Mouse (Mus musculus) gastrocnemius, adult 2 months (tissue): ENCODE measurements around the gene Zcwpw1. TPM values are rescaled to one million over a fixed set of nuclear protein-coding genes. Genes with fewer than 3 reads are reported as not detected.
A peak's percentile ranks its signal among the peaks of the same experiment; 100 is the strongest.

ENCODE experiments used
- DNase-seq: peaks from one replicate; pipeline ENCODE4 v3.0.0; 2022
- H3K27ac ChIP-seq: fragments of 200-600 bp; 2 replicates; pipeline ENCODE4 v1.8.1; 2022; ENCODE audit warnings: mild to moderate bottlenecking
- H3K4me3 ChIP-seq: fragments of 200-600 bp; 2 replicates; pipeline ENCODE4 v1.8.1; 2022; ENCODE audit warnings: mild to moderate bottlenecking, moderate library complexity
- CTCF ChIP-seq: fragments of 200-600 bp; IDR thresholded peaks from 2 replicates; pipeline ENCODE4 v1.8.1; 2022; ENCODE audit warnings: antibody characterized with exemption, mild to moderate bottlenecking, moderate library complexity
- intact Hi-C: fragments of 180-260 bp; cut with DNase I; formaldehyde crosslinking; loops from one replicate; pipeline ENCODE4 v1.15.1; 2025
- long read RNA-seq, 2 experiments: library from polyadenylated mRNA; stranded (forward); transcript quantifications; one replicate each; pipeline ENCODE4 v2.0.0; 2021
- total RNA-seq, 2 experiments: library from RNA; stranded (reverse); gene quantifications; 2 replicates each; pipeline ENCODE4 v1.2.3; 2021

The Zcwpw1 gene
- total RNA-seq, result under 1 TPM; 0.20 to 0.39 TPM
- long read RNA-seq, experiment 1, result 0 reads
- long read RNA-seq, experiment 2, partial matches to known transcripts, result 0 of 1 reads
- long read RNA-seq, experiment 2, other reads (novel, unspliced or antisense), result 1 of 1 reads

- Histone ChIP-seq H3K4me3 (peak within 1 kb of the TSS; percentile 89), H3K27ac (peak within 1 kb of the TSS; percentile 98)
- TF ChIP-seq CTCF, result peak; percentile 79
- peak; percentile 96 for DNase-seq
- intact Hi-C loops, result loop anchor here (10.0 kb wide), 2 partner anchors 387 to 443 kb away; partner anchors contain the start of genes Ap4m1 and Mcm7
These were observed at the start of gene Zcwpw1, which contains the start of gene Mepce for GRCm38 (mm10) chr5:137787151-137787928. Zcwpw1 (plus strand) TSS chr5:137787798. Mepce (minus strand) TSS chr5:137787655.

GRCm38 (mm10) chr5:137738516-137738915 lies 49.1 kb upstream of the Zcwpw1 start:
- DNase-seq, result no peak
- intact Hi-C loops, result loop anchor here (5.0 kb wide), 1 partner anchor 51 kb away; no protein-coding TSS in a partner anchor
- Histone ChIP-seq H3K4me3 (no peak overlapping the region), H3K27ac (no peak overlapping the region)
- no peak for TF ChIP-seq CTCF

DNA sequence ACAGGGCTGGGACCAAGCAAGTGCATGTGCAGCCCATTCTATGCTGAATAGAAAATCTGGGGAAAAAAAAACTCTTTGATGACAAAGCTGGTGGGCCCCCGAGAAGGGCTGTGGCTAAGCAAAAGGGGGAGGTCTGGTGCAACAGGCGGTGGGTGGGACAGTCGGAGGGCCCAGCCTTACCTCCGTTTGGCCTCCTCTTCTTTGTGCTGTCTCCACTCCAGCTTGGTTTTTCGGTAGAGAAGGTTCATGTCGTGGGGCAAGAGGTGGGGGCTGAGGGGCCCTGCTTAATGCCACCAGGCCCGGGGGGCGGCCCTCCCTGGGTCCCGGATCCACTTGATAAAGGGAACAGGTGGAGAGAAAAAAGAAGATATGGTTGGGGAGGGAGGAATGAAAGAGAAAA lies 48.1 kb upstream of the Zcwpw1 start:
- intact Hi-C loops, result loop anchor here (5.0 kb wide), 1 partner anchor 52 kb away; no protein-coding TSS in a partner anchor
- no peak for DNase-seq
- Histone ChIP-seq H3K4me3 (no peak overlapping the region), H3K27ac (no peak overlapping the region)
- no peak for TF ChIP-seq CTCF

DNA sequence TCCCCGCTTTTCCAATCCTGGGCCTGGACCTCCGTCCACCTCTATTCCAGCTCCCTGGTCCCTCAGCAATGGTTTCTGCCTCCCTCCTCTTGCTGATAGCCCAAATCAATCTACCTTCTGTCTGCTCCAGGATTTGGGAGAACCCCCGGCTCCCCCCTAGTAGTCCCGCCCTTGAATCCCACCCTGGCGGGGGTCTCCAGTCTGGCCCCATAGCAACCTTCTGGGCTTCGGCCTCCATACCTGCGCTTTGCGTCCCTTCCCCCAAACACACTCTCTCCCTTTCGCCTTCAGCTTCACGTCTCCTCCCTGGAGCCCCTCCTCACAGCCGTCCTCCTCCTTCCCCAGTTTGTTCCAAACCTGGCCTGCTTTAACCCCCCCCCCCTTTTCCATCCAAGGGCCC lies 47.1 kb upstream of the Zcwpw1 start:
- Histone ChIP-seq H3K27ac (peak overlapping the region; percentile 12; the same call in 1 of the 2 replicates), H3K4me3 (peak overlapping the region; percentile 87)
- TF ChIP-seq CTCF, result no peak
- DNase-seq, result no peak
- intact Hi-C loops, result loop anchor here (10.0 kb wide), 1 partner anchor 236 kb away; the partner anchor contains the start of gene Pop7

GRCm38 (mm10) chr5:137741023-137741931 lies 46.3 kb upstream of the Zcwpw1 start, which contains the start of gene Nyap1:
Nyap1 (minus strand) TSS chr5:137741607.
- TF ChIP-seq CTCF, result peak; percentile 91
- H3K4me3 ChIP-seq, result peak within 1 kb of the TSS; percentile 87
- intact Hi-C loops, result loop anchor here (10.0 kb wide), 1 partner anchor 236 kb away; the partner anchor contains the start of gene Pop7
- DNase-seq, result peak; percentile 79
- peak within 1 kb of the TSS; percentile 69 for H3K27ac ChIP-seq

GRCm38 (mm10) chr5:137742048-137742447 lies 45.5 kb upstream of the Zcwpw1 start:
- intact Hi-C loops, result loop anchor here (10.0 kb wide), 1 partner anchor 237 kb away; the partner anchor contains the start of gene Pop7
- Histone ChIP-seq H3K4me3 (peak overlapping the region; percentile 87; the same call in 1 of the 2 replicates), H3K27ac (no peak overlapping the region)
- no peak for DNase-seq
- no peak for TF ChIP-seq CTCF

DNA sequence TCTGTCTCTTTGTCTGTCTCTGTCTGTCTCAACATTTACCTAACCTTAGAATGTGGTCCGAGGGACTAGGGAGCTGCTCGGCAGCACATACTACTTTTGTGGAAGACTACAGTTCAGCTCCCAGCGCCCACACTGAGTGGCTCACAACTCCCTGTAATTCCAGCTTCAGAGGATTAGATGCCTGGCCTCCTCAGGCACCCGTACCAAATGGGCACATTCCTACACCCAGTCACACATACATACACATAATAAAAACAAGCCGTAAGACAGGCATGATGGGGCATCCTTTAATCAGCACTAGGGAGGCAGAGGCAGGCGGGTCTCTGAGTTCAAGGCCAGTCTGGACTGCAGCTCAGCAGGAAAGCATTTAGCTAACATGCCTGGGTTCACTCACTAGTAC lies 44.8 kb upstream of the Zcwpw1 start:
- intact Hi-C loops, result loop anchor here (10.0 kb wide), 1 partner anchor 238 kb away; the partner anchor contains the start of gene Pop7
- DNase-seq, result no peak
- no peak for TF ChIP-seq CTCF
- Histone ChIP-seq H3K27ac (no peak overlapping the region), H3K4me3 (no peak overlapping the region)

DNA sequence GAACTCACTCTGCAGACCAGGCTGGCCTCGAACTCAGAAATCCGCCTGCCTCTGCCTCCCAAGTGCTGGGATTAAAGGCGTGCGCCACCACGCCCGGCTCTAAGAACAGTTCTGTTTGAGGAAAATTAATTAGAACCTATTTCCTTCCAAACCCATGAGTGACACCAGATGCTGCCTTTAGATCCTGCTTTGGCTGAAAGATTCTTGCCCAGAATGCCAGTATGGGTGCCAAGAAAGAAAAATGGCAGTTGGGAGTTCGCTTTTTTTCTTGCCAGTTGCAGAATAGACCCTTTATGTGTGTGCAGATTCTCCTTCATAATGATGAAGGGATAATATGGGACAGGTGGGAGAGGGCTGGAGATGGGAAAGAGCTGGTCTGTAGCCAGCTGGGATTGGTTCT lies 43.4 kb upstream of the Zcwpw1 start:
- no peak overlapping the region for H3K27ac ChIP-seq
- TF ChIP-seq CTCF, result no peak
- DNase-seq, result no peak
- H3K4me3 ChIP-seq, result no peak overlapping the region
- intact Hi-C loops, result loop anchor here (10.0 kb wide), 1 partner anchor 239 kb away; the partner anchor contains the start of gene Pop7

- DNase-seq, result peak; percentile 94
- Histone ChIP-seq H3K27ac (peak within 1 kb of the TSS; percentile 91), H3K4me3 (peak within 1 kb of the TSS; percentile 76)
- intact Hi-C loops, result loop anchor here (10.0 kb wide), 1 partner anchor 241 kb away; the partner anchor contains the start of gene Pop7
- no peak for TF ChIP-seq CTCF
These were observed 42.1 kb upstream of the Zcwpw1 start, which contains the start of gene Tsc22d4 for GRCm38 (mm10) chr5:137745214-137746171. Tsc22d4 (plus strand) TSS chr5:137745730.

DNA sequence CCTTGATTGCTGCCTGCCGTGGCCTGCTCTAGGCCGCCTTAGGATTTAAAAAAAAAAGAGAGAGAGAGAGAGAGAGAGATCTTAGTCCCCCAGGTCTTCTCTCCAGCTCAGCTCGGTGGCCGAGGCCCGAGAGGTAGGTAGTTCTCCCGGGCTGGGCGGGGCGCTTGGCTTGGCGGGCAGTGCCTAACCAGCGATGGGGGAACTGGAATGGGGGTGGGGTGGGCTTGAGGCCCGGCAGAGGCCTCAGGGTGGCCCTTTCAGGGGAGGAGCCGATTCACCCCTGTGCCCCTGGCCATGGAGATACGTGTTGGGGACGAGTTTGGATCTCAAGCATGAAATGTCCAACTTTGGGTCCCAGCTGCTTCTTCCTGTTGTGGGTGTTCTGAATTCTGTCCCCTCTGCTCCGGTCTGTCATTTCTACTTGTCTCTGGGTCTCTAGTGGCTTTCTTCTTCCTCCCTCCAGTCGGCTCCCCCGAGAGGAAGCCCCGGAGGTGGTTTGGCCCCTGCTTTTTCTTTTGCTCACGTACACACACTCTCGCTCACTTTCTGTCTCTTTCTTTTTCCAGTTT lies 41.2 kb upstream of the Zcwpw1 start:
- peak overlapping the region; percentile 91 for H3K27ac ChIP-seq
- peak overlapping the region; percentile 76 for H3K4me3 ChIP-seq
- peak; percentile 81 for DNase-seq
- no peak for TF ChIP-seq CTCF
- intact Hi-C loops, result loop anchor here (10.0 kb wide), 1 partner anchor 242 kb away; the partner anchor contains the start of gene Pop7
